Mouse (Mus musculus) lung, adult 2 months (tissue): ENCODE measurements around the gene Saa4.

Experiments
- CTCF ChIP-seq: fragments of 200-500 bp; IDR thresholded peaks from 2 replicates; pipeline ENCODE4 v1.5.1; 2011; ENCODE audit warnings: mild to moderate bottlenecking, low read length, control low read depth; ENCODE audit not compliant: insufficient read depth
- POLR2A ChIP-seq: fragments of 200-500 bp; IDR thresholded peaks from 2 replicates; pipeline ENCODE4 v1.6.1; 2011; ENCODE audit warnings: low read depth, mild to moderate bottlenecking, control low read depth, low read length, borderline replicate concordance; ENCODE audit errors: extremely low read depth

- TF ChIP-seq CTCF = no peak
- TF ChIP-seq POLR2A = no peak
Observed at GRCm38 (mm10) chr7:46723354-46723753, 9.0 kb downstream of the Saa4 start.
